Mouse (Mus musculus) liver, embryonic 14.5 days (tissue): ENCODE measurements around the gene Adcy6. TPM values are rescaled to one million over a fixed set of nuclear protein-coding genes. Genes with fewer than 3 reads are reported as not detected.
"Not testable (repeated sequence)": the region's sequence is repeated elsewhere in the genome, so short reads cannot be mapped to it uniquely, and the experiment has no call there.

Experiments
- ATAC-seq: fragments of 200-750 bp; cut with Nextera tagmentation; 2 replicates; pipeline ENCODE4 v1.8.0; 2017; ENCODE audit warnings: moderate number of reproducible peaks, mild to moderate bottlenecking, moderate library complexity; ENCODE audit not compliant: insufficient read depth
- DNase-seq, 3 experiments: peaks; one replicate each; pipeline ENCODE4 v3.0.0-alpha.2; 2012 to 2013; ENCODE audit warnings: low read depth in 3 of 3, low spot score in 3 of 3
- H3K27ac ChIP-seq: fragments of 300-500 bp; sonication (generic); 2 replicates; pipeline ENCODE4 v1.5.1; 2014; ENCODE audit warnings: moderate library complexity, mild to moderate bottlenecking, control low read depth, inconsistent platforms
- H3K27me3 ChIP-seq: fragments of 300-500 bp; sonication (generic); 2 replicates; pipeline ENCODE4 v1.6.1; 2014; ENCODE audit warnings: mild to moderate bottlenecking, low read length, moderate library complexity; ENCODE audit not compliant: control insufficient read depth, insufficient read depth
- H3K36me3 ChIP-seq: fragments of 300-500 bp; sonication (generic); replicated peaks from 2 replicates; pipeline ENCODE4 v1.6.1; 2014; ENCODE audit warnings: low read depth; ENCODE audit not compliant: control insufficient read depth, insufficient read depth
- H3K4me1 ChIP-seq, 2 experiments: fragments of 200-500 bp in 1 of 2; fragments of 300-500 bp in 1 of 2; sonication (generic) in 1 of 2; replicated peaks; 2 replicates each; pipeline ENCODE4 v1.6.1; 2012 to 2014; ENCODE audit warnings: antibody characterized with exemption in 1 of 2, inconsistent platforms in 1 of 2, low read length in 1 of 2; ENCODE audit not compliant: control insufficient read depth in 2 of 2, insufficient read depth in 2 of 2
- H3K4me2 ChIP-seq: fragments of 300-500 bp; sonication (generic); 2 replicates; pipeline ENCODE4 v1.6.1; 2014; ENCODE audit warnings: low read depth, mild to moderate bottlenecking, control low read depth, moderate library complexity
- H3K4me3 ChIP-seq, 2 experiments: fragments of 200-500 bp in 1 of 2; fragments of 300-500 bp in 1 of 2; sonication (generic) in 1 of 2; 2 replicates each; pipeline ENCODE4 v1.5.1; 2012 to 2014; ENCODE audit warnings: low read depth in 2 of 2, low read length in 2 of 2, mild to moderate bottlenecking in 2 of 2, control low read depth in 1 of 2, inconsistent platforms in 1 of 2, moderate library complexity in 1 of 2; ENCODE audit not compliant: insufficient read depth in 1 of 2
- H3K9ac ChIP-seq: fragments of 300-500 bp; sonication (generic); replicated peaks from 2 replicates; pipeline ENCODE4 v1.6.1; 2014; ENCODE audit warnings: mild to moderate bottlenecking, control low read depth, moderate library complexity
- H3K9me3 ChIP-seq: fragments of 300-500 bp; sonication (generic); 2 replicates; pipeline ENCODE4 v1.6.1; 2016; ENCODE audit warnings: low read length, mixed read lengths; ENCODE audit not compliant: control insufficient read depth
- CTCF ChIP-seq: IDR thresholded peaks from 2 replicates; pipeline ENCODE4 v1.5.1; 2016; ENCODE audit warnings: antibody characterized with exemption, low read depth, control low read depth
- EP300 ChIP-seq: IDR thresholded peaks from 2 replicates; pipeline ENCODE4 v1.6.1; 2016; ENCODE audit warnings: antibody characterized with exemption, low read depth
- WGBS: fragments of 180-500 bp; shearing (Covaris S2); extraction: QIAGEN DNeasy Blood & Tissue Kit; methylation state at CpG from one replicate; pipeline ENCODE4 v1.1.7; 2014; ENCODE audit not compliant: insufficient replicate concordance; 5-methylcytosine and 5-hydroxymethylcytosine counted together
- polyA plus RNA-seq, 2 experiments: library from polyadenylated mRNA; depleted of rRNA in 1 of 2; stranded (reverse) in 1 of 2; unstranded in 1 of 2; fragments of >200 nt; fragmentation: Nextera tagmentation in 1 of 2; extraction: Ambion mirVana in 1 of 2; gene quantifications; 2 replicates each; pipeline versions ENCODE4 v1.2.1 to v1.2.3; 2012 to 2014

The Adcy6 gene
- polyA plus RNA-seq, 2 experiments: 4.2 to 13.1 TPM

DNA sequence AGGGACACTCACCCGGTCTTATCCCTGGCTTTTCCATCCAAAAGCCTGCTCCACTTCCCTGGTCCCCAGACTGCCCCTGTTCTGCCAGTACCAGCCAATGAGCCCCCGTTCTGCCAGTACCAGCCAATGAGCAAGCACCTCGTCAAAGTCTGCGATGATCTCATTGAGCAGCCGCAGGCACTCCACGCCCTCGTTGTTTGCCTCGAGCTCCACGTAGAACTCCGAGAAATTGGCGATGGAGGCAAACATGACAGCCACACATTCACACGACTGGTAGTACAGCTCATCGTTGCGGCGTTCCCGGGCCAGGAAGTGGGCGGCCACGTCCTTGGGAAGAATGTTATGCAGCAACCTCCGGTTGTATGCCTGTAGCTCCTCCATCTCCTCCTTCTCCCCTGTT, 15.7 kb downstream of the Adcy6 start:
- H3K4me3 ChIP-seq: no peak overlapping the region
- ATAC-seq (no peak), DNase-seq (no peak)
- 79% methylated on average over 19 of the region's 19 CpGs for WGBS
- TF ChIP-seq CTCF: no peak
- TF ChIP-seq EP300: no peak
- no peak overlapping the region for H3K4me2 ChIP-seq
- H3K9me3 ChIP-seq: no peaks in the 10 kb centered on the region
- H3K27me3 ChIP-seq: no peaks in the 10 kb centered on the region
- peaks cover 0 to 8% of the 10 kb centered on the region in 2 experiments; a peak in 2 of 4 replicates for H3K4me1 ChIP-seq
- peaks cover 70% of the 10 kb centered on the region for H3K36me3 ChIP-seq
- H3K9ac ChIP-seq: no peak overlapping the region
- no peak overlapping the region for H3K27ac ChIP-seq

DNA sequence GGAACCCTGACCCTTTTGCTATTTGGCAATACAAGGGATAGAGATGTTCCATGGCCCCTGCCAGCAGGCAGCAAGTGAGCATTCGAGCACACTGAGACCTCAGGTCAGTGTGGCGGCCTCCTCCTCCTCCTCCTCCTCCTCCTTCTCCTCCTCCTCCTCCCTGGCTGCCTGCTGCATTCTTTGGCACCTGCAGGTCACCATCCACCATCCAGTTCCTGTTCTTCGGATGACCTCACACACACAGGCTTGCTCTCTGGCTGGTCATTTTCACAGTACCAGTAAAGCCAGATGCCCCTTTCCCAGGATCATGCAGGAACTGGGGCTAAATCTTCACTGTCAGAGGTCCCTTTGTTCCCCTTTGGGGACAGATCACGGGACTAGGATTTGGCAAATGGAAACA, 18.5 kb downstream of the Adcy6 start:
- TF ChIP-seq EP300: no peak
- TF ChIP-seq CTCF: no peak
- Histone ChIP-seq H3K9ac (no peak overlapping the region), H3K27ac (no peak overlapping the region), H3K36me3 (peaks cover 47% of the 10 kb centered on the region), H3K27me3 (no peaks in the 10 kb centered on the region), H3K4me3 (no peak overlapping the region), H3K9me3 (no peaks in the 10 kb centered on the region), H3K4me2 (no peak overlapping the region), H3K4me1 (peaks cover 6 to 24% of the 10 kb centered on the region in 2 experiments)
- 74% methylated on average over 4 of the region's 4 CpGs for WGBS
- no peak for ATAC-seq
- no peak for DNase-seq

DNA sequence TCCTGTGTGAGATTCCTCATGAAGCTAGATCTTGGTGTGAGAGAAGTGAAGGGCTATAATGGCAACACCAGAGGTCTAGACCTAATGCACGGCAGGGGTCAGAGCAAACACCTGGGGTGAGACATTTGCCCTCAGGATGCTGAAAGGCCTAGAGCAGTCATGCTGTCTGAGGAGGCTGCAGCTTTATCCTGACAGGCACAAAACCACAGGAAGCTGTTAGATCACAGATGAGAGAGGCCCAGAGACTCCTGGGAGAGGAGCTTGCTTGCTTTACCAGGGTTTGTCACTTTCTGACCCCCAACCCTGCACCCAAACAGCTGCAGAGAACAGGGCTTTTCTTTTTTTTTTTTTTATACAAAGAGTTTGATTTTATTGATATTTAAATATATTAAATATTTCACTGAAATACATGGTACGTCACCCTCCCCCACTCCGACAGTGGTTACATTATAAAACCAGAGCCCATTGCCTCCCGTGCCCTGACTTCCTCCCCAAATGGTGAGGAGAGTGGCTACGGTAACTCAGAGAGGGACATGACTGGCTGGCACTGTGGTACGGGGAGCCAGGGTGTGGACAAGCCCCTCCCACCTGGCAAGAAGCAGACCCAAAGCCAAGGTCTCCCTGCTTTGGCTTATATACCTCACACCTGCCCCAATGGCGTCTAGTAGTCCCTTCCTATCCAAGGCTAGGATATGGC, 20.1 kb downstream of the Adcy6 start:
- Histone ChIP-seq H3K36me3 (peaks cover 35% of the 10 kb centered on the region), H3K27ac (no peak overlapping the region), H3K9ac (no peak overlapping the region), H3K27me3 (no peaks in the 10 kb centered on the region), H3K9me3 (no peaks in the 10 kb centered on the region), H3K4me2 (no peak overlapping the region), H3K4me3 (no peak overlapping the region), H3K4me1 (peaks cover 14 to 36% of the 10 kb centered on the region in 2 experiments)
- ATAC-seq: no peak
- WGBS: 32% methylated on average over 7 of the region's 7 CpGs
- no peak for DNase-seq
- TF ChIP-seq EP300: no peak
- TF ChIP-seq CTCF: no peak

DNA sequence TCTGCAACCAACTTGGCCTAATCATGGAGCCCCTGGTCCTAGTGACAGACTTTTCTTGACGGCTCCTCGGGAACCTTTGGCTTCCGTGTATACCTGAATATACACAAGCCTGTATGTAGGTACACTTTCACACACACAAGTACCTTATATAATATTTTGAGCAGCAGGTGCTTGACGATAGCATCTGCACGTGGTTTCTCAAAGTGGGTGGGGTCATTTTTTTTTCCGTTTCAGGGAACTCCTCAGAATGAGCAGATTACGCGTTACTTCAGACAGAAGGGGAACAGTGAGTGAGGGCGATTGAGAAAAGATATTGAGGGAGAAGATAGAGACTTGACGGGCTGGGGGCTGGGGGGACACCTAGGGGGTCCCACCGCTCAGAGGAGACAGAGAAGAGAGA, 22.1 kb downstream of the Adcy6 start:
- Histone ChIP-seq H3K27ac (no peak overlapping the region), H3K9me3 (no peaks in the 10 kb centered on the region), H3K4me3 (no peak overlapping the region), H3K4me2 (no peak overlapping the region), H3K27me3 (no peaks in the 10 kb centered on the region), H3K36me3 (peaks cover 15% of the 10 kb centered on the region), H3K4me1 (peaks cover 14 to 36% of the 10 kb centered on the region in 2 experiments), H3K9ac (no peak overlapping the region)
- no peak for TF ChIP-seq EP300
- no peak for TF ChIP-seq CTCF
- DNase-seq: no peak
- 32% methylated on average over 11 of the region's 11 CpGs for WGBS
- peak; percentile 20; the same call in 1 of the 2 replicates for ATAC-seq

DNA sequence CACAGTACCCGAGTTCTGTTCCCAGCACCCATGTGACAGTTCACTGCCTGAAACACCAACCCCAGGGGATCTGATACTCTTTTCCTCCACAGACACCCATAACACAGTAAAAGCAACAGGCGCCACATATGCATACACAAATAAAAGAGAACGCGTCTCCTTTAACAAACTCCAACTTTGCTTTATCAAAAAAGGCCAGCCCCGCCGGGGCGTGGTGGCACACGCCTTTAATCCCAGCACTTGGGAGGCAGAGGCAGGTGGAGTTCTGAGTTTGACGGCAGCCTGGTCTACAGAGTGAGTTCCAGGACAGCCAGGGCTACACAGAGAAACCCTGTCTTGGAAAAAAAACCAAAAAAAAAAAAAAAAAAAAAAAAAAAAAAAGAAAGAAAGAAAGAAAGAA, 23.7 kb downstream of the Adcy6 start:
- not testable (repeated sequence) for H3K9ac ChIP-seq, DNase-seq, H3K36me3 ChIP-seq, H3K4me3 ChIP-seq, H3K9me3 ChIP-seq, H3K27me3 ChIP-seq
- WGBS: 29% methylated on average over 9 of the region's 9 CpGs
- peak overlapping the region; percentile 52 for H3K27ac ChIP-seq
- peak overlapping the region; percentile 47 for H3K4me2 ChIP-seq
- peaks cover 14 to 36% of the 10 kb centered on the region in 2 experiments for H3K4me1 ChIP-seq
- TF ChIP-seq EP300: peak; percentile 63
- ATAC-seq: peak; percentile 71
